Mouse (Mus musculus): ENCODE measurements around the gene Cnih3.

Cnih3 gene

DNA sequence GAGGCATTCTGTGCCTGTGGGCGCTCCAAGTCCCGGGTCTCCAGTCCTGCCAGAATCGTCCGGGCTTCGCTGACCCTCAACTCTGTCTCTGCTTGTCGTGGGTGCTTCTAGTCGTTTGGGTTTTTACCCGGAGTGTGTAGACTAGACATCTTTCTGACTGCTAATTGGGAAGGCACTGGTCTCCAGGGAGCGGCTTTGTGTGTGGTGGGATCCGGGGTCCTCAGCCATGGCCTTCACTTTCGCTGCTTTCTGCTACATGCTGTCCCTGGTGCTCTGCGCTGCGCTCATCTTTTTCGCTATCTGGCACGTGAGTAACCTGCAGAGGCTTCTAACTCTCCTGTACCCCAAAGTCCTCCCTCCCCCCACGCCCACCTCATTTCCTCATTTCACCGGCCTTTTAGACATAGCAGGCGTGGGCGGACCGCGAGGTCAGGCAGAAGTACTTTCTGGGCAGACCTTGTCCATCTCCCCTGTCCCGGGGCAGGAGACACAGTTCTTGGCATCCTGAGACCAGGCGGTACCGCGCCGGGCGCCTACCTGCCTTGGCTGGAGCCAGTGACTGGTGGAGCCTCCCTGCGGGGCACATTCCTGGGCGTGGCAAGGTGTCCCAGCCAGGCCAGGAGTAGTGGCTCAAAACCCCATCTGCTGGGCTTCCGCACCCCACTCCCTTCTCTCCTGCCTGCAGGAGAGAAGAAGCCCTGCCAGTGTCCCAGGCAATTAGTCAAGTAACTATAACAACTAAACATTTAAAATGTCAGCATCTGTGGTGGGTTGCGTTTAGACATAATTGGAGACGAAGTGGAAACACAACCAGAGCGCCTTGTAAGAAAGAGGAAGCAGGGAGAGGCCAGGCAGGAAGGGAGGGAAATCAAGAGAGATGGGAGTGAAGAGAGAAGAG is 1.0 kb downstream of the Cnih3 start:
- no peak for DNase-seq

DNA sequence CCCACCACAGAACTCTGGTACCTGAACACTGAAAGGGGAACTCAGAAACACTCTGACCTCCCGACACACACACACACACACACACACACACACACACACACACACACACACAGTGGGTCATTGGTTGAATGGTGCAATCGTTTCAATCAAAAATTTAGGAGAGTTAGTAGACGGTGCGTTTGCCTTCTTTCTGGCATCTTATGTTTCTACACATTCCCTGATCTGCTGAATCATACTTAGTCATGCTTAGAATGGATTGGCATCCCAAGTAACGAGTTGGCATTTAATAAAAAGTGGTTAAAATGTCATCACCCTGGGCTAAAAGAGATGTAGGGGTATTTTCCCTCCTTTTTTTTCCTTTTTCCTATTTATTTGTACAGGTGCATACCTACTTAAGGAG is 3.3 kb downstream of the Cnih3 start:
- DNase-seq = no peak

DNA sequence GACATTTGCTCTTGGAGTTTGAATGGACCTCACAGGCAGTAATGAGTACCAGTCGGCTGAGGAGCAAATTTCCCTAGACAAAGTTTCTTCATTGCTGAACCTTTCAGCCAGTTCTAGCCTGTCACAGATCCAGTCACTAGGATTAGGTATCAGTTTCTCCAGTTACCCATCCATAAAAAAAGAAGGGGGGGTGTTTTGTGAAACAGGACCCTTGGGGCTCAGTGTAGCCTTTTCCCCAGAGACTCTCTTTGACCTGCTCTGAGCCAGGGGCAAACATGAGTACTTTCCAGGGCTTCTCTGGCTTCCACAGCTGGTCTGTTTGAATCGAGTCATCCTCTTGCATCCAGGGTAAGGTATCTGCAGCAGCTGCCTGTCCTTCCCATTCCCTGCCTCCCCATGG is 5.4 kb downstream of the Cnih3 start:
- no peak for DNase-seq

DNA sequence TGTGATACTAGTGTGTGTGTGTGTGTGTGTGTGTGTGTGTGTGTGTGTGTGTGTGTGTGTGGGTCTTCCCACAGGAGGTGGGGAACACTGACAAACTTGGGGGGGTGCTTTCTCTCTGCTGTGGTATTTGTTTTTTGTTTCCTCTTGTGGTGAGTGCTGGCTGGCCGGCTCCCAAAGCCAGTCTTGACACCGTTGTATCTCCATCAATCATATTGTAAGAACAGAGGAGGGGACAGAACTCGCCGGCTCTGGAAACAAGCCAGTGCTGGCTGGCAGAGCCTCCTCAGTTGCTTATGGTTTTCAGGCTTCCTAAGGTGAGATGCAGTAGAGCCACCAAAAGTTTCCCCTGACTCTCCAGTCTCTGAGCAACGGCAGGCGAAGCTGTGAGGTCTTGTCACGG is 6.1 kb downstream of the Cnih3 start:
- DNase-seq = no peak

DNA sequence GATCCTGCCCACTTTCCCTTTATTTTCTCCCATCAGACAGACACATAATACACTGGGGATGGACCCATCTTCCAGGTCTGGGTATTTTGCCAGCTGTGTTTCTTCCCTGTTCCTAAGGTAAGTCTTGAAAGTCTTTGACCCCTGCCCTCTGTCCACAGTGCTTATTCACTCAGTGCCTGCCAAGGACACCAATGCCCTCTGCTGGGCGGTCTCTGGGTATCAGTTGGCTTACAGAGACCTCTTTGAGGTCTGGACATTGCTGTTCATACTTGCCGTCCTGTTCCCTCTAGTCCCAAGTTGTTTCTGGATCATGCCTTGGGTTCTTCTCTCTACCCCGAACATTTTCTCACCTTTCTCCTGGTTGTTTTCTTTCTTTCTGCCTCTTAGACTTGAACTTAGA is 8.3 kb downstream of the Cnih3 start:
- no peak for DNase-seq

DNA sequence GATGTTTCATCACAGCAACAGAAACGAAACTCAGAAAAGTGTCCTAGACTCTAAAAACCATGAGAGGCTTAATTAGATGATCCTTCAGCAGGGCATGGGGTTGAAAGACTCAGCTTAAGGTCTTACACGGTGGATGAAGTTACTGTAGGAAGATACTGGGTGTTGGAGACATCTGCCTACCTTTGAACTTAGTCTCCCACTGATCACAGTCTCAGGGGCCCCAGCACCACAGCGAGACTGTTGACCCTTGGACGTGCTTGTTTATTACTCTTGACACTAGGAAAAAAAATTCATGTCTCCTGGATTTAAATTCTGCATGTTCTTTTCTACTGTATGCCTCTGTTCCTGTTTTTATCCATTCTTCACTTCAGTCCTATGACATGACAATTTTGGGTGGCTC is 11.6 kb downstream of the Cnih3 start:
- DNase-seq = no peak

DNA sequence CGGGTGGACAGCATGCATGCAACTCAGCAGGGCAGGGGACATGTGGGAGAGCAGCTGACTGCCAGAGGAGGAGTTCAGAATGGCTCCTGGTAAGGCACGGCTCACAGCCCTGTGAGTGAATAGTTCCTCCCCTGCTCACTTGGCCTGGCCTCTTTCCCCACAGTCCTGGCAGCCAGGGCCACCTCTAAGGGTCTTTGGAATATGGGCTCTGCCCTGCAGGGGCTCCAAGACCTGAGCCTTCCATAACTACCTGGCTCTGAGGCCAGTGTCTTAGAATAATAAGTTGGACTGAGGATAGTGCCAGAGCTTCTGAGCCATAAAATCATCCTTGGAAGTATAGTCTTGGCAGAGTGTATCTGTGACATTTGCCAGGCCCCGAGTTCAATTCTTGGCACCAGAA is 12.9 kb downstream of the Cnih3 start:
- no peak for DNase-seq

DNA sequence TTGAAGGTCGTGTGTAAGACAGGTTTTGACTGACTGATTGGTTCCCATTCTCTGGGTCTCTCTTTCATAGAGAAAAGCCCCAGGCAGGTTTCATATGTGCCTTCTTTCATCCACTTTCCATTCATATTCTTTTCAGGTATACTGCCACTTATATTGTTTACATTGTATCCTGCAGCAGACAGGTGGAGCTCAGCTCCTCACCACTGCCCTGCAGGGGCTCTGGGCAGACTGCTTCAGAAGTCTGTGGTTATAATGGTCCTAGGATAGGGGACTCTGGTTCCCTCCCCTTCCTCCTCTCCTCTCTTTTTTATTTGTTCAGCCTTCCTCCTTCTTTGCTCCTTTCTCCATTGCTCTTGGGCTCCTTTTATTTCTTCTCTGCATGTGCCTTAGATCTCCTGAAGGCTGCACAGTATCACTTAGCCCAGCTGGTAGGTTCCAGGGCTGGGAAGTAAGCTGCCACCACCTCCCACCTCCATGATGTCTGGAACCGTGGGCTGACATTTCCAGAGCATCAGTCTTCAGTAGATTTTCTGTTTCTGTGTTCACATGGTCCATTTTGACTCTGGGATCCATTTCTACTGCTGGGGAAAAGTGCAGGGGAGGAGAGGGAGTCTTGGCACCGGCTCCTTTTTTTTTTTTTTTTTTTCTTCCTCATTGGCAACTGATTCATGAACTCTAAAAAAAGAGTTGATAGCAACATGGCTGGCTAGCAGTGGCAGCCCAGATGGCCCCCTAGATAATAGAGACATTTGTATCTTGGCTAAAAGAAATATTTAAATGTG is 16.6 kb downstream of the Cnih3 start:
- DNase-seq = no peak

DNA sequence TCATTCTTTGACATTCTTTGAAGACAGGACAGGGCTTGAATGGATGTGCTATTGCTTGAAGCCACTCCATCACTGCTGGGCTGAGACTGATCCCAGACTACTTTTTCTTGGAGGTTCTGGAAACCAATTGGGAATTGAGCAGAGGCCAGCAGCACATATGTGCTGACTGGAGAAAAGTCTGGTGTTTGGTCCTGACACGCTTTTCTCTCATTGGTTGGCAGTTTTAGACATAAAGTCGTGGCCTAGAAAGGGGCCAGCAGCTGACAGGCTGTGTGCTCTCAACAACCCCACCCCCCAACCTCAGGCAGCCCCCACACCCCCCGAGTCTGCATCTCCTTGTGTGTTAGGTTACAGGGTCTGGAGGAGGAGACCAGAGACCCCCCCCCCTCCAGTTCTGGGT is 17.9 kb downstream of the Cnih3 start:
- no peak for DNase-seq

DNA sequence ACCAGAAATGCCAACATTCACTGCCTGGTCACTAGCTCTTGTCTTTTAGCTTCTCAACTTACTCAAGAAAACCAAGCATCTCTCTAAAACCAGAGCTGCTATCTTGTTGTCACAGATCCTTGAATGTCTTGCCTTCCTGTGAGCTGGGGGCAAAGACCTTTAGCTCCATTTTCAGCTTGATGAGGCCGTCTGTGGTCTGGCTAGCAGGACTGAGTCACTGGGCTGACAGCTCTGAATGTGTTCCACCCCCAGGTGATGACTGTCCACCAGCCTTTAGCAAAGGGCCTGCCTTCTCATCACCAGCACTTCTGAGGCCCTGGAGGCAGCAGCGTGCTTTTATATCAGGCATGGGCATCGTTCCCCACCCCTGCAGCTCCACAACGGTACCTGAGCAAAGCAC is 18.8 kb downstream of the Cnih3 start:
- DNase-seq = no peak

DNA sequence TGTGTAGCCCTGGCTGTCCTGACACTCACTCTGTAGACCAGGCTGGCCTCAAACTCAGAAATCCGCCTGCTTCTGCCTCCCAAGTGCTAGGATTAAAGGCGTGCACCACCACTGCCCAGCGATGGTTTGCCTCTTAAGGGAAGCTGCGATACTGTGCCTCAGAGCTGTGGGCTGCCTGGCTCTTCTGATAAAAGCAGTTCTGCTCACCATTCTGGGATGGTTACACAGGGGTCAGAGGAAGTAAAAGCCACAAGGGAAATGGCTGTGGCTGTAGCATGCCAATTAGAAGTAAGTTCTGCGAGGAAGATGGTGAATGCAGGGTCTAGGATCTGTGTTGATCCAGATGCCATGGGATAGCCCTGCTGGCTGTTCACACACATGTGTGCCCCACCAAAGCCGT is 19.9 kb downstream of the Cnih3 start:
- DNase-seq = no peak

DNA sequence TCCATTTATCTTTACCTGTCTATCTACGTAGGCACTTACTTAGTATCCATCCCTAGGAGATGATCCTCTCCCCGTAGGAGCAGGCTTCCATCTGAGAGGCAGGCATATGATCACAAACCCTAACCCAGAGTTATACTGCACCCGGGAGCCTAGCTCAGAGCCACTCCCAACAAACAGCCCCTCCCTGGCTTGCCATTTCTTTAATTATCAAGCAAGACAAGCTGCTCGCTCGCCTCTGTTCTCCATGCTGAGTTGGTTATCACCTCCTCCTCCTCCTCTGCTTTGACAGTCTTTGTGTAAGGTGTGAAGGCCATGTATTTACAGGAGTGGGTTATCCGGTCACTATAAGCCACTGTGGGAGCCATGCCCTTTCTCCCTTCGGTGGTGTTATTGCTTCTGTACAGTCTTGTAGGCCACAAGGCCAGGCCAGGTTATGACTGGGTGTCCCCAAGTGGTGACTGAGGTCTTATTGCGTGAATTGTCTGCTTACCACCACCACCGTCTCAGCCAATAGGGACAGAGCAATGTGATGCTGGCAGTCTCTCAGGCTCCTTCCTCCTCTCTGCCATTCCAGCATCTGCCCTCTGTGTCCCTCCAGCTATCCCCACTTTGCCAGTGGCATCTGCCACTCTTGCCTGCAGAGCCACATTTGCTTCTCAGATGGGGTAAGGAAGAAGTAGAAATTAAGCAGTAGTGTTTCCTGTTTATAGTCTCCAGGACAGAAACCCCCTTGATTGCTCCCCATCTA is 22.4 kb downstream of the Cnih3 start:
- no peak for DNase-seq

DNA sequence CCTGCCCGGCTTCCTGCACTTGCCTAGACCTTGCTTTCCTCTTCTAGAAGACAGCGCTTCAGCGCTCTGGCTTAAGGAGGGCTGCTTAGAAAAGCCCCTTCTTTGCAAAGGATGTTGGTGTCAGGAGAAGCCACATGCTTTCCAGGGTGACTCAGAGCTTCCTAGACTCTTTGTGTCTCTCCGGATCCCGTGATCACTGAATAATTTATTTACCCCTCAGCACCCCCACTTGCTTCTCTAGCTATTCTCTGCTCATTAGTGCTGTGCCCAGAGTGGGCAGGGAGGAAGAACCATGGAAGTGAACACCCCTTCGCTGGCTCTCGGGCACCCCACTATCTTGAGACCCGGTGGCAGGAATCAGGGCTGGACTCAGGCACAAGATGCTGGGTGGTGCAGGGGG is 24.0 kb downstream of the Cnih3 start:
- DNase-seq = no peak

DNA sequence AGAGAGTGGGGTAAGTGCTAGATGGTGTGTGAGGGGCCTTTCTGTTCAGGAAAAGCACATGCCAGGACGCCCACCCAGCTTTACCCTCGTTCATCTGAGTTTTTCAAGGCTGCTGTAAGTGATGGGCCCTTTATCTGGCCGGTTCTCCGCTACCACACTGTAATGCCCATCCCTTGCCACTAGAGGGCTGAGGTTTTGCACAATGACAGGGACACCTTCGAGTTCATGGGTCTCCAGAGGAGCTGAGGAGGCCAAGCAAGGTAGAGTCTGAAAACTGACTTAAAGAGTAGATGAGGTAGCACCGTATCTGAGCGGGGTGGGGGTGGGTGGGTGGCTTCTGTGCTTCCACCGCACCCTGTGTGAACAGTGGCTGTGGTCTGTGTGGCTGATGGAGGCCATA is 27.2 kb downstream of the Cnih3 start:
- no peak for DNase-seq

DNA sequence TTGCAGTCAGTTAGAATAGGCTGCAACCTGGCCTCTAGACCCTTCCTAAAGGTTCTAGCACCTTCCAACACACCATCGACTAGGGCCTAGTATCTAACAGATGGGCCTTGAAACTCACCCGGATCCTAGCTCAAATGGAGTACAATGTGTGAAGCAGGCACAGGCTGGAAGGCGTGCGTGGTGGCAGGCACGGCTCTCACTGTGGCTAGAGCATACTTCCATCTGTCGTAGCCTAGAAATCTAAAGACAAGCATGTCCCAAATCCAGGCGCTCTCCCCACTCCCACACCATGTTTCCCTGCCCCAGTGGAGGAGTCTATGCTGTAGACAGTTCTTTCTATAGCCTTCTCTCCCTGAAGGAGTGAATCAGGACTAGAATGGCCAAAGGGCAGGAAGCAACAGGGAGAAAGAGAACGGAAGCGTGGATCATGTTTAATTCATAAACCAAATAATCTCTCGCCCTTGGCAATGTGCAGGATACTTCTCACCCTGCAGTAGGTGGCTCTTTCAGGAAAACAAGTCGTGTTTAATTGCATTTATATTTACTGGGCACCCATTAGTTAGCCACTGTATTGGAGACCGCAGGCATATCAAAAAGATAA is 29.1 kb downstream of the Cnih3 start:
- DNase-seq = no peak

DNA sequence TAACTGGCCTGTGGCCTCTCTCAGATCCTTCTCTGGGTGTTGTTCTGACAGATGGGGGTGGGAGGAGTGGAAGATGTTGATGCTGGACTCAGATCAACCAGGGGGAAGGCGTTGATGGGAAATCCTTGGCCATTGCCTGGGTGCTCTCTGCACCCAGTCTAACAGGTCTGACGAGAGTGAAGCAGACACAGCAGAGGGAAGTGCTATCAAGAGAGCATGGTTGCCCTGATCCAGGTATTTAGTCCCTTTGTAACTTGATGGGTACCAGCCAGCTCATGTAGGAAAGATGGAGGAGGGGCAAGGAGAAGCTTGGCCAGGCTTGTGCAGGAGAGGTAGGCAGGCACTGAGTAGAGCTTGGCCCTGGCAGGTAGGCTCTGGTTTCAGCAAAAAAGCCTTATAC is 36.8 kb downstream of the Cnih3 start:
- no peak for DNase-seq

DNA sequence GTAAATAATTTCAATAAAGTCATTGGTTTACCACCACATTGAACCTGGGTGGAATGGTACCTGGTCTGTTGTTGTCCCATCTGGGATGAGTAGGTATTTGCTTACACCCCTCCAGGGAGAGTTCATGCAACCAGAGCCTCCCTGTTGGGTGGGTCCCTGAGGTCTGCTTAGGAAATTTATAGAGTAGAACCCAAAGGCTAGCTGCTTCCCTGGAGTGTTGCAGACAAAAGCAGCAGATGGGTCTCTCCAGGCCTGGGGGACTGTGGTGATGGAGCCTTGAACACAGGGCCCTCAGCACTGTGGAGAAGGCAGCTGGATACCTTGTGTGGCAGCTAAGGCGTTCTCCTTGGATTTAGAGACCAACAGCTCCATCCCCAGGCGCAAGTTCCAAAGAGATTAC is 40.1 kb downstream of the Cnih3 start:
- no peak for DNase-seq

DNA sequence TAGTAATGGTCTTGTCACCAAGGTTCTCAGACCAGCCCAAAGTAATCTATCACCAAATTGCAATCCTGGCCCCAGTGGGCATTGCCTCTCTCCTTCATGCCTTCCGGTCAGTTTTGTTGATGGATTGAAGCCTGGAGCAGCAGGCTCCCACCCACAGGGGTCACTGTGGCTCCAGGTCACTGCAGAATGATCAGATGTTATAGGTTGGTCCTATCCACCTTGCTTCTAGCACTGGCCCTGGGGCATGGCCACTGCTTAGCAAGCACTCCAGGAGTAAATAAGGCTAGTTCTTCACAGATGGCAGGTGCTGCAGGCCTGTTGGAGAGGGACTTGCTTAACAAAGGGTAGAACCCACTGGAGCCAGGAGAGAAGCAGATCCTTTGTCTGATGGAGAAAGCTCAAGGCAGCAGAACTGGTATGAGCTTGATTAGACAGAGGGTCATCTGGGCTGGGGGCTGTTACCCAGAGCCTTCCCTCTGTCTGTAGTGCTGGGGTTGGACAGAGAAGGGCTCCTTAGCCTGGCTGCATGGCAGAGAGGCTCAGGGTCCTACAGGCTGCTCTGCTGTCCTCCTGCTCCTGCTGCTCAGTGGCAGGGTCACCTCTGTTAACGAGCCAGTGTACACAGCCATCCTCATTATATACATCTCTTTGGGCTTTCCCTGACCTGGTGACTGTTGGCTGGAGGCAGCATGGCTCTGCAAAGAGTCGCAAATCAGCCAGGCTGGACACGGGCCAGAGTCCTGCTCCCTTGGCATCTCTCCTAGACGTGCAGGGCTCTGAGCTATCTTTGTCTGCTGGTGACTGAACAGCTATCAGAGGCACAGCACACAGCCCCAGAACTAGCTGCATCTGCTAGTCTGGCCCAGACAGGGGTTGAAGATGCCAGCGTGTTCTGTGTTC is 41.1 kb downstream of the Cnih3 start:
- DNase-seq = peak; percentile 79

DNA sequence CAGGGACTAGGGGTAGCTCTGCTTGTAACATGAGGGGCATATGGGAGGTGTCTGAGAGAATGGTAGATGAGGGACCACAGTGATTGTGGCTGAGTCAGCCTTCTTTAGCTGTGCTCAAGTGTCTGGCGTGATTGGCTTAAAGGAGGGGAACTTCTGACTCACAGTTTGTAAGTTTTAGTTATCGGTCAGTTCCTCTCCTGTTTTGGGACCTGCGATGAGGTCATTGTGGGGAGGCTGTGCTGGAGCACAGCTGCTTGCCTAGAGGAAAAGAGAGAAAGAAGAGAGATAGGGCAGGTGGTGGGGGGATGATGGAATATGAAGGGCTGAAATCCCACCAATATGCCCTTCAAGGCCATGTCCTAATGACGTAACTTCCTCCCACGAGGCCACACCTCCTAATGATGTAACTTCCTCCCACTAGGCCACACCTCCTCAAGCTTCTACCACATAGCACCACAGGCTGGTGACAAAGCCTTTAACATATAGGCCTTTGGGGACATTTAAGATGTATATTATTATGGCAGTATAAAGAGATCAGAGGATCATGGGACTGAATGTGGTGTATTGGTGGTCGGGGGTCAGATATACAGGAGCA is 42.9 kb downstream of the Cnih3 start:
- DNase-seq = no peak

DNA sequence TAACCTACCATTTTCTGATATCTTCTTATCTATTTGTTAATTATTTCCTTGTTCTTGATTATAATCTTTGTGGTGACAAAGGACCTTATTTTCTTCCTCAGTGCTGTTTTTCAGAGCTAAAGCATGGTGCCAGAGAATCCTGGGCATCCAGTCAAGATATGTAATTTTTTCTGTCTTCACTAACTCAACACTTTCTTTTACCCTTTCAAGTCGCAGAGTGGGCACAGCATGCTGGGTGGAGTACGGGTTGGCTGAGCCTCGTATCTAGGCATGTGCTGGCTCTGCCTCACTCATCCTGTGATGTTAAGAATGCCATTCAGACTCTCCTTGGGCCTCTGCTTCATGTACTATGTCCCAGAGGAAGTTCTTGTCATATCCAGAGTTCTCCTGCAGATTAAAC is 46.8 kb downstream of the Cnih3 start:
- DNase-seq = no peak

DNA sequence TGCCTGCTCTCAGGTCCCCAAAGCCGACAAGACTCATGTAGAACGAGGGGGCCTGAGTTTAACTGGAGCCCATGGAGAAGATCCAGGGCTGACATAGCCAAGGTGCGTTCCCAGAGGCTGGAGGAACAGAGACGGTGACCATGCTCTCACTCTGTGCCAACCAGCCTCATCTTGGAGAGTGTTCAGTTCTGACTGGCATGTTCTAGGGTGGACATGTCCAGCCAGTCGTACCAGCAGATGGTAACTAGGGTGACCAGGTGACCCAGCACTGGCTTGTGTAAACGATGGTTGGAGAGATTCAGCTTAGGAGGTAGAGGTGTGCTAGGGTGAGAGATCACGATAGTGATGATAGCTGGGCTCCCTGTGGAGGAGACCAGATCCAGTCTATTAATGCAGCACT is 50.6 kb downstream of the Cnih3 start:
- DNase-seq = no peak

DNA sequence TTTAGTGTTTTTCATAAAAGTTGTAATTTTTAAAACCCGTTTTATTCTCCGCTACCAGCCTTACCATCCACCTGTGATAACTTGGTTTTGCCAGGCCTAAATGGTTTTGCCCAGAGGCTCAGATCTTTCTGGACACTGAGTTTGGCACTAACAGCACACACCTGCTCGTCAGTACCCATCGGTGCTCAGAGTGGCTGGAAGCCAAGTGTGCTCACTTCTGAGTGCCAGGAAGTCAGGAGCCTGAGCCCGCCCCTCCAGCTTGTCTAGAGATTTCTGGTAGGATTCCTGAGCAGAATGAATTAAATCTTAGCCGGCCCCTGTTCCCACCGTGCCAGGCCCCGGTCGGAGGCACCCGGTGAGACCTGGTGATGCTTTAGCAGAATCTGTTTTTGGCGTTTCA is 54.9 kb downstream of the Cnih3 start:
- no peak for DNase-seq
